Mouse (Mus musculus) megakaryocyte progenitor cell, adult 5-6 weeks (primary cell): ENCODE data around the gene Ube2dnl1. TPM values are rescaled to one million over a fixed set of nuclear protein-coding genes. Genes with fewer than 3 reads are reported as not detected.

Experiments
- ATAC-seq: replicated peaks from 2 replicates; pipeline ENCODE4 v1.8.0; 2016; ENCODE audit warnings: mild to moderate bottlenecking, moderate TSS enrichment, inconsistent platforms; ENCODE audit not compliant: poor library complexity
- total RNA-seq, 2 experiments: library from RNA; stranded (forward) in 1 of 2; stranded (reverse) in 1 of 2; fragments of 157-497, 149-512 nt in 1 of 2; fragments of 200-1000 nt in 1 of 2; gene quantifications; 2 replicates each; pipeline versions ENCODE4 v1.2.3 to v1.2.4; 2015 to 2017

Gene Ube2dnl1
- not detected in 2 replicates for total RNA-seq (2015)
- not detected in 2 replicates for total RNA-seq (2017)

GRCm38 (mm10) chrX:114904712-114905111, at the start of gene Ube2dnl1:
Gene Ube2dnl1, plus strand, starts transcription at chrX:114905012.
- no peak for ATAC-seq

- no peak for ATAC-seq
These were observed 9.3 kb upstream of the Ube2dnl1 start for GRCm38 (mm10) chrX:114895489-114895888.

GRCm38 (mm10) chrX:114897506-114897905, 7.3 kb upstream of the Ube2dnl1 start:
- no peak for ATAC-seq

- ATAC-seq, result no peak
These were observed 1.4 kb upstream of the Ube2dnl1 start for GRCm38 (mm10) chrX:114903391-114903790.

- no peak for ATAC-seq
These were observed 2.5 kb downstream of the Ube2dnl1 start, which contains the start of gene Ube2dnl2 for GRCm38 (mm10) chrX:114907282-114907681. Gene Ube2dnl2, plus strand, starts transcription at chrX:114907582.

GRCm38 (mm10) chrX:114955066-114955465, 50.3 kb downstream of the Ube2dnl1 start:
- ATAC-seq, result no peak

Other genes with a start within 250 kb of the Ube2dnl1 start
- not detected in 2 replicates for gene Ube2dnl2, start 2.6 kb downstream of the Ube2dnl1 start, total RNA-seq (2015)
- gene Ube2dnl2, start 2.6 kb downstream of the Ube2dnl1 start, total RNA-seq (2017), result not detected in 2 replicates